In genomic region chr9:119064296-119064695, GRCm38 (mm10) we compare ENCODE assay signal across 19 mouse cellular contexts. TPM values are rescaled to one million over a fixed set of nuclear protein-coding genes. Genes with fewer than 3 reads are reported as not detected.
DNase-seq lines count a peak whose midpoint lies in the region; ATAC-seq and TF ChIP-seq lines count a peak whose summit lies in the region.
"Had no signal": no experiment of that assay in that cellular context is flagged by ENCODE, and none has a peak within 500 bp of the region (broad histone marks: within the 10 kb centered on the region; RNA-seq: fewer than 3 reads in every experiment).

No protein-coding gene starts in this region.

- ATAC-seq in hindbrain, embryonic 11.5 days (ENCODE audit: low FRiP score) = no peak
- ATAC-seq: activated CD4-positive, CD25-positive, alpha-beta regulatory T cell, adult 4 months had no signal

- H3K27ac ChIP-seq in heart, embryonic 10.5 days = peak overlapping the region; percentile 10
- H3K27ac ChIP-seq in limb, embryonic 10.5 days = peak overlapping the region; percentile 68
- no peak overlapping the region for H3K27ac ChIP-seq in hindbrain, embryonic 11.5 days (ENCODE audit: low read depth, low read length)

- peaks cover 26% of the 10 kb centered on the region for H3K4me1 ChIP-seq in heart, embryonic 10.5 days
- no peaks in the 10 kb centered on the region for H3K4me1 ChIP-seq in lung, adult 2 months (ENCODE audit: control insufficient read depth, insufficient read depth, low read length)
- H3K4me1 ChIP-seq in limb, embryonic 10.5 days = peaks cover 29% of the 10 kb centered on the region
- H3K4me1 ChIP-seq in hindbrain, embryonic 11.5 days (replicated peaks; ENCODE audit: control insufficient read depth, insufficient read depth, low read length) = no peaks in the 10 kb centered on the region

- TF ChIP-seq POLR2A in lung, adult 2 months (IDR thresholded peaks at IDR 0.05; ENCODE audit: borderline replicate concordance, extremely low read depth, low read depth, low read length) = no peak

- no peaks in the 10 kb centered on the region for H3K9me3 ChIP-seq in heart, embryonic 10.5 days
- H3K9me3 ChIP-seq in limb, embryonic 10.5 days (replicated peaks) = no peaks in the 10 kb centered on the region
- H3K9me3 ChIP-seq in hindbrain, embryonic 11.5 days (ENCODE audit: control insufficient read depth, low read length) = no peaks in the 10 kb centered on the region

- H3K9ac ChIP-seq in hindbrain, embryonic 11.5 days (ENCODE audit: low read depth, low read length) = no peak overlapping the region
- H3K9ac ChIP-seq: lung, embryonic 14.5 days had no signal

- intact Hi-C loops in heart, postnatal 25 days (cut with DNase I) = loop anchor here (10.0 kb wide), 1 partner anchor 479 kb away; no protein-coding TSS in a partner anchor

- H3K4me2 ChIP-seq in hindbrain, embryonic 11.5 days (replicated peaks; ENCODE audit: low read depth, low read length) = no peak overlapping the region
- H3K4me2 ChIP-seq: lung, embryonic 14.5 days had no signal

- no peaks in the 10 kb centered on the region for H3K36me3 ChIP-seq in heart, embryonic 10.5 days
- H3K36me3 ChIP-seq in limb, embryonic 10.5 days = no peaks in the 10 kb centered on the region
- H3K36me3 ChIP-seq in hindbrain, embryonic 11.5 days (ENCODE audit: control insufficient read depth, insufficient read depth, low read length) = no peaks in the 10 kb centered on the region

- H3K4me3 ChIP-seq in heart, embryonic 10.5 days = no peak overlapping the region
- H3K4me3 ChIP-seq in lung, adult 2 months (replicated peaks; ENCODE audit: extremely low read depth, low read depth, low read length) = no peak overlapping the region
- no peak overlapping the region for H3K4me3 ChIP-seq in limb, embryonic 10.5 days
- no peak overlapping the region for H3K4me3 ChIP-seq in hindbrain, embryonic 11.5 days (ENCODE audit: low read depth, low read length)

- H3K27me3 ChIP-seq in heart, embryonic 10.5 days (ENCODE audit: insufficient read depth, poor library complexity, severe bottlenecking) = peaks cover 40% of the 10 kb centered on the region; the same call in 1 of the 2 replicates
- H3K27me3 ChIP-seq in limb, embryonic 10.5 days (ENCODE audit: low read depth, poor library complexity, severe bottlenecking) = no peaks in the 10 kb centered on the region
- H3K27me3 ChIP-seq in hindbrain, embryonic 11.5 days (ENCODE audit: control insufficient read depth, insufficient read depth, low read length) = no peaks in the 10 kb centered on the region

- WGBS in heart, embryonic 10.5 days = 64% methylated on average over 4 of the region's 4 CpGs
- WGBS in lung, adult 2 months = 59% methylated on average over 4 of the region's 4 CpGs
- WGBS in limb, embryonic 10.5 days = 65% methylated on average over 4 of the region's 4 CpGs
- 69% methylated on average over 4 of the region's 4 CpGs for WGBS in hindbrain, embryonic 11.5 days

- no peak for TF ChIP-seq CTCF in lung, adult 2 months (IDR thresholded peaks at IDR 0.05; ENCODE audit: insufficient read depth, low read length)

- no peak for DNase-seq in heart, embryonic 10.5 days (ENCODE audit: low spot score)
- DNase-seq in heart, postnatal 25 days (ENCODE audit: low spot score) = no peak
- DNase-seq in lung, postnatal 10 days = peak; percentile 31
- no peak for DNase-seq in lung, adult 2 months
- peak; percentile 56 for DNase-seq in MEL-GATA-1-ER (ENCODE audit: extremely low read depth, low read depth)
- DNase-seq in limb, embryonic 10.5 days (ENCODE audit: low spot score) = no peak
- DNase-seq in c-Kit-positive CD71-positive TER-119-positive erythroid progenitor cells, embryonic 14.5 days (ENCODE audit: low spot score) = no peak
- DNase-seq in hindbrain, embryonic 11.5 days (ENCODE audit: low spot score) = no peak
- DNase-seq: cerebellum, adult 11 months; cerebellum, postnatal 25 days; gastrocnemius, postnatal 14 days; heart, postnatal 14 days; kidney, adult 11 months; kidney, postnatal 36 days; left cerebral cortex, postnatal 4 days; lung, embryonic 14.5 days had no signal

RNA-seq across cellular contexts. Expression of gene Vill, which starts 11.7 kb away (rescaled TPM):
- polyA plus RNA-seq in heart, embryonic 10.5 days (2016; fragmentation: Nextera tagmentation; extraction: Ambion mirVana) = 19.1 and 23.1 TPM in 2 replicates
- total RNA-seq in heart, postnatal 25 days (2021) = 1 to 10 TPM in 1 of 2 experiments, under 1 TPM in 1; 0.52 to 1.2 TPM
- 15.4 and 20.2 TPM in 2 replicates for polyA plus RNA-seq in lung, adult 2 months (2012; rRNA removed)
- polyA plus RNA-seq in limb, embryonic 10.5 days (2016; fragmentation: Nextera tagmentation; extraction: Ambion mirVana) = 19.5 and 26.3 TPM in 2 replicates
- polyA plus RNA-seq in hindbrain, embryonic 11.5 days (2014; fragmentation: Nextera tagmentation; extraction: Ambion mirVana) = 7.5 and 8.8 TPM in 2 replicates

RNA-seq across cellular contexts. Expression of gene Plcd1, which starts 29.0 kb away (rescaled TPM):
- polyA plus RNA-seq in heart, embryonic 10.5 days (2016; fragmentation: Nextera tagmentation; extraction: Ambion mirVana) = 18.6 and 19.5 TPM in 2 replicates
- 10 to 100 TPM; 17.9 to 20.0 TPM for total RNA-seq in heart, postnatal 25 days (2021)
- polyA plus RNA-seq in lung, adult 2 months (2012; rRNA removed) = 19.8 and 37.3 TPM in 2 replicates
- polyA plus RNA-seq in limb, embryonic 10.5 days (2016; fragmentation: Nextera tagmentation; extraction: Ambion mirVana) = 11.2 and 14.3 TPM in 2 replicates
- polyA plus RNA-seq in hindbrain, embryonic 11.5 days (2014; fragmentation: Nextera tagmentation; extraction: Ambion mirVana) = 27.7 and 28.8 TPM in 2 replicates
- total RNA-seq: megakaryocyte-erythroid progenitor cell, adult 5-6 weeks had no signal

RNA-seq across cellular contexts. Expression of gene Dlec1, which starts 38.0 kb away (rescaled TPM):
- polyA plus RNA-seq in heart, embryonic 10.5 days (2016; fragmentation: Nextera tagmentation; extraction: Ambion mirVana) = 0.87 and 1.2 TPM in 2 replicates
- total RNA-seq in heart, postnatal 25 days (2021) = under 1 TPM in 1 of 2 experiments, not detected in 1; 0.10 TPM
- 5.1 and 5.5 TPM in 2 replicates for polyA plus RNA-seq in lung, adult 2 months (2012; rRNA removed)
- 0.63 and 1.0 TPM in 2 replicates for polyA plus RNA-seq in limb, embryonic 10.5 days (2016; fragmentation: Nextera tagmentation; extraction: Ambion mirVana)
- 1.4 and 2.1 TPM in 2 replicates for polyA plus RNA-seq in hindbrain, embryonic 11.5 days (2014; fragmentation: Nextera tagmentation; extraction: Ambion mirVana)
- total RNA-seq: megakaryocyte-erythroid progenitor cell, adult 5-6 weeks; monocyte, adult 5-6 weeks had no signal

Comparison
In these comparisons a context has a peak if more than half of its experiments do, and no peak if none do; other contexts are left out.
1. DNase-seq: peak in lung, postnatal 10 days (single experiment) and MEL-GATA-1-ER (single experiment); none in heart, embryonic 10.5 days (single experiment), heart, postnatal 25 days (single experiment), lung, adult 2 months (single experiment), limb, embryonic 10.5 days (single experiment), c-Kit-positive CD71-positive TER-119-positive erythroid progenitor cells, embryonic 14.5 days (single experiment) and hindbrain, embryonic 11.5 days (single experiment).